Mouse (Mus musculus): ENCODE measurements around the gene Rasa3. TPM values are rescaled to one million over a fixed set of nuclear protein-coding genes. Genes with fewer than 3 reads are reported as not detected.
A peak's percentile ranks its signal among the peaks of the same experiment; 100 is the strongest.

The Rasa3 gene
- polyA plus RNA-seq, 1 experiment from 2014 or later = 9.9 TPM

GRCm38 (mm10) chr8:13530941-13531340, 146.5 kb downstream of the Rasa3 start:
- Histone ChIP-seq H3K36me3 (ENCODE audit: control insufficient read depth, insufficient read depth) (no peaks in the 10 kb centered on the region; the same call in 1 of the 2 replicates), H3K27me3 (replicated peaks; ENCODE audit: control insufficient read depth, insufficient read depth, low read length) (no peaks in the 10 kb centered on the region), H3K4me2 (replicated peaks; ENCODE audit: low read depth) (no peak overlapping the region), H3K4me3 (ENCODE audit: low read depth, low read length) (no peak overlapping the region), H3K27ac (ENCODE audit: low read depth, low read length) (peak overlapping the region; percentile 15; the same call in 1 of the 2 replicates), H3K9ac (ENCODE audit: low read depth, low read length) (no peak overlapping the region), H3K4me1 (replicated peaks; ENCODE audit: control insufficient read depth, insufficient read depth, low read length) (peaks cover 14% of the 10 kb centered on the region), H3K9me3 (ENCODE audit: control insufficient read depth) (no peaks in the 10 kb centered on the region)
- TF ChIP-seq CTCF (IDR thresholded peaks at IDR 0.05; ENCODE audit: low read depth) = no peak
- 15% methylated on average over 5 of the region's 5 CpGs for WGBS
- ATAC-seq = peak; percentile 32

- no peak overlapping the region for H3K27ac ChIP-seq (ENCODE audit: low read depth, low read length)
- peaks cover 14% of the 10 kb centered on the region for H3K4me1 ChIP-seq (replicated peaks; ENCODE audit: control insufficient read depth, insufficient read depth, low read length)
- 88% methylated on average over 3 of the region's 3 CpGs for WGBS
- H3K27me3 ChIP-seq (replicated peaks; ENCODE audit: control insufficient read depth, insufficient read depth, low read length) = no peaks in the 10 kb centered on the region
- no peaks in the 10 kb centered on the region; the same call in 1 of the 2 replicates for H3K36me3 ChIP-seq (ENCODE audit: control insufficient read depth, insufficient read depth)
- no peak overlapping the region for H3K4me3 ChIP-seq (ENCODE audit: low read depth, low read length)
- no peak for TF ChIP-seq CTCF (IDR thresholded peaks at IDR 0.05; ENCODE audit: low read depth)
- H3K4me2 ChIP-seq (replicated peaks; ENCODE audit: low read depth) = no peak overlapping the region
- ATAC-seq = no peak
- H3K9ac ChIP-seq (ENCODE audit: low read depth, low read length) = no peak overlapping the region
- no peaks in the 10 kb centered on the region for H3K9me3 ChIP-seq (ENCODE audit: control insufficient read depth)
Measured at GRCm38 (mm10) chr8:13530401-13530800, 147.0 kb downstream of the Rasa3 start.

DNA sequence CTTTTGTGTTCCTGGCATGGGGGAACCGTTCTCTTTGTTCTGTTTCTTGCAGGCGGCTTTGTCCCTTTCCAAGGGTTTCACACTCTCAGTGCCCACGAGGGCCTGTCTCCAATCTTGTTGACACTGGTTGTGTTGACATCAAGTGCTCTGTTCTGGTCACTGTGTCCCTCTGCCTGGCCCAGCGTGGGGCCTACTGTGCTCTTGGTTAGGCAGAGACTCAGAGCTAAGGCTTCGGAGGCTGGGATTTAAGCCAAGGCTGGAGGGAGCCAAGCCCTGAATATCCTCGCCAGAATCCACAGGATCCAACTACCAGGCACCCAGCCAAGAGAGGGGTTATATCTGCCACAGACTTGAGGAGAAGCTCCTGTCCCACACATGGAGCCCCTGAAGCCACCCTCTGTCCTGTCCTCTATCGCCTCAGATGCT, 147.5 kb downstream of the Rasa3 start:
- no peak for TF ChIP-seq CTCF (IDR thresholded peaks at IDR 0.05; ENCODE audit: low read depth)
- no peak overlapping the region for H3K9ac ChIP-seq (ENCODE audit: low read depth, low read length)

DNA sequence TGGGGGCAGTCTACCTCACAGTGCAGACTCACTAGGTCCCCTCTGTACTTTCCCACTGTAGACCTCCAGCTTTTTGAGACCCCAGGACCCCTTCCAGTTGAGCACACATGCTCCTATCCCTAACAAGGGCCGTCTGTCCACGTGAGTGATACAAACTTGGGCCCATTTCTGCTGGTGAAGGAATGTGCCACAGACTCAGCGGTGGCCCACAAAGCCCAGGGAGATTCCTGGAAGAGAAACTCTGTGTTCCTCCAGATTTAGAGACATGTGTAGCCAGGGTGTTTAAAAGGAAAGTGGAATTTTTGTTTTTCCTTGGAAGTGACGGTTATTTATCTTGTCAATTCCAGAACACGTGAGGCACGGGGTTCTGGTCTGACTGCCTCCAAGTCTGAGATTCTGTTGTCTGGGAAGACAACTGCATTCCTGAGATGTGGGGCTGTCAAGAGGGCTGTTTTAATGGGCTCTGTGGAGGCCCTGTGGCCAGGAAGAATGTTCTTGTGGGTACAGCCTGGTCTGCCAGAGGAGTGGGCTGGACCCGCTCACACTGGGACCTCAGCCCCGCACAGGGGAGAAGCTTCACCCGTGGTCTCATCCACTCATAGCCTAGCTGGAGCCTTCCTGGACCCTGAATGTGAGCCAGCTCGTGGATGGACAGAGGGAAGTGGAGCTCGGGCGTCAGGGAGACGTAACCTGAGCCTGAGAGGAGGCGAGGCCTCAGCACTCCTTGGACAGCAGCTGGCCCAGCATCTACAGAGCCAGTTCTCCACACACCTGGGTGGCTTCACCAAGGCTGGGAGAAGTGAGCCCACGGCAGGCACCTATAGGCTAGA, 148.2 kb downstream of the Rasa3 start:
- peaks cover 14% of the 10 kb centered on the region for H3K4me1 ChIP-seq (replicated peaks; ENCODE audit: control insufficient read depth, insufficient read depth, low read length)
- no peaks in the 10 kb centered on the region for H3K9me3 ChIP-seq (ENCODE audit: control insufficient read depth)
- no peak for TF ChIP-seq CTCF (IDR thresholded peaks at IDR 0.05; ENCODE audit: low read depth)
- no peaks in the 10 kb centered on the region; the same call in 1 of the 2 replicates for H3K36me3 ChIP-seq (ENCODE audit: control insufficient read depth, insufficient read depth)
- no peak overlapping the region for H3K27ac ChIP-seq (ENCODE audit: low read depth, low read length)
- H3K9ac ChIP-seq (ENCODE audit: low read depth, low read length) = no peak overlapping the region; the same call in 1 of the 2 replicates
- H3K4me2 ChIP-seq (replicated peaks; ENCODE audit: low read depth) = no peak overlapping the region
- no peak for ATAC-seq
- 58% methylated on average over 15 of the region's 15 CpGs for WGBS
- no peaks in the 10 kb centered on the region for H3K27me3 ChIP-seq (replicated peaks; ENCODE audit: control insufficient read depth, insufficient read depth, low read length)
- H3K4me3 ChIP-seq (ENCODE audit: low read depth, low read length) = no peak overlapping the region

More for the DNA sequence above, 147.5 kb downstream of the Rasa3 start:
- no peaks in the 10 kb centered on the region for H3K9me3 ChIP-seq (ENCODE audit: control insufficient read depth)
- H3K4me2 ChIP-seq (replicated peaks; ENCODE audit: low read depth) = no peak overlapping the region
- H3K36me3 ChIP-seq (ENCODE audit: control insufficient read depth, insufficient read depth) = no peaks in the 10 kb centered on the region; the same call in 1 of the 2 replicates
- 63% methylated on average over 7 of the region's 7 CpGs for WGBS
- no peaks in the 10 kb centered on the region for H3K27me3 ChIP-seq (replicated peaks; ENCODE audit: control insufficient read depth, insufficient read depth, low read length)
- ATAC-seq = no peak
- H3K4me1 ChIP-seq (replicated peaks; ENCODE audit: control insufficient read depth, insufficient read depth, low read length) = peaks cover 14% of the 10 kb centered on the region
- no peak overlapping the region; the same call in 1 of the 2 replicates for H3K27ac ChIP-seq (ENCODE audit: low read depth, low read length)
- H3K4me3 ChIP-seq (ENCODE audit: low read depth, low read length) = no peak overlapping the region

- Histone ChIP-seq H3K27me3 (replicated peaks; ENCODE audit: control insufficient read depth, insufficient read depth, low read length) (no peaks in the 10 kb centered on the region), H3K27ac (ENCODE audit: low read depth, low read length) (no peak overlapping the region), H3K9me3 (ENCODE audit: control insufficient read depth) (no peaks in the 10 kb centered on the region), H3K4me2 (replicated peaks; ENCODE audit: low read depth) (0 out of 2 replicates have a peak overlapping the region, but pooled peaks have one; percentile 3), H3K36me3 (ENCODE audit: control insufficient read depth, insufficient read depth) (no peaks in the 10 kb centered on the region), H3K4me1 (replicated peaks; ENCODE audit: control insufficient read depth, insufficient read depth, low read length) (peaks cover 21% of the 10 kb centered on the region), H3K9ac (ENCODE audit: low read depth, low read length) (no peak overlapping the region), H3K4me3 (ENCODE audit: low read depth, low read length) (no peak overlapping the region)
- peak; percentile 81 for ATAC-seq
- TF ChIP-seq CTCF (IDR thresholded peaks at IDR 0.05; ENCODE audit: low read depth) = no peak
- 13% methylated on average over 7 of the region's 7 CpGs for WGBS
Measured at GRCm38 (mm10) chr8:13521392-13521791, 156.0 kb downstream of the Rasa3 start.

DNA sequence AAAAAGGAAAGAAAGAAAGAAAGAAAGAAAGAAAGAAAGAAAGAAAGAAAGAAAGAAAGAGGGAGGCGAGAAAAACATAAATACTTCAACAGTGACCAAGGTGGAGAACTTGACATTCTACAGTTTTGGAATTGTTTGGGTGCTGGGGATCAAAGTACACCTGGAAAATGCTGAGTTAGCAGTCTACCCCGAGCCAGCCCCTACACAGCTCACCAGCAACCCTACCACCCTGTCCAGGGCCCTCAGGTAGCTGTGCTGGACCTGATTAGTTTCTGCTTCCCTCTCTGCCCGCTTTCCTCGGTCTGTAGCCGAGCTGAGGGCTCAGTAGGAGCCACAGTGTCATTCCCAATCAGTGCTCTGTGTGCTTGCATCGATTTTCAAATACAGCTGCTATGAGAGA, 157.1 kb downstream of the Rasa3 start:
- Histone ChIP-seq H3K9me3 (ENCODE audit: control insufficient read depth) (no peaks in the 10 kb centered on the region), H3K27ac (ENCODE audit: low read depth, low read length) (no peak overlapping the region), H3K27me3 (replicated peaks; ENCODE audit: control insufficient read depth, insufficient read depth, low read length) (no peaks in the 10 kb centered on the region), H3K4me1 (replicated peaks; ENCODE audit: control insufficient read depth, insufficient read depth, low read length) (peaks cover 26% of the 10 kb centered on the region), H3K4me2 (replicated peaks; ENCODE audit: low read depth) (no peak overlapping the region), H3K4me3 (ENCODE audit: low read depth, low read length) (no peak overlapping the region), H3K36me3 (ENCODE audit: control insufficient read depth, insufficient read depth) (no peaks in the 10 kb centered on the region), H3K9ac (ENCODE audit: low read depth, low read length) (no peak overlapping the region)
- no peak for TF ChIP-seq CTCF (IDR thresholded peaks at IDR 0.05; ENCODE audit: low read depth)
- no peak for ATAC-seq
- 39% methylated on average over 6 of the region's 6 CpGs for WGBS
